Mouse (Mus musculus) macrophage (primary cell): ENCODE results near the gene Eps8. TPM values are rescaled to one million over a fixed set of nuclear protein-coding genes. Genes with fewer than 3 reads are reported as not detected.
"Not testable (repeated sequence)": the region's sequence is repeated elsewhere in the genome, so short reads cannot be mapped to it uniquely, and the experiment has no call there.

Experiments
- H3K27ac ChIP-seq: fragments of 350-480 bp; formaldehyde crosslinking; 2 replicates; pipeline ENCODE4 v1.9.0; 2021
- H3K36me3 ChIP-seq: fragments of 350-480 bp; formaldehyde crosslinking; 2 replicates; pipeline ENCODE4 v1.9.0; 2021; ENCODE audit errors: inconsistent target
- H3K4me3 ChIP-seq: fragments of 350-480 bp; formaldehyde crosslinking; 2 replicates; pipeline ENCODE4 v1.9.0; 2021; ENCODE audit errors: inconsistent target
- H3K79me2 ChIP-seq: fragments of 350-480 bp; formaldehyde crosslinking; 2 replicates; pipeline ENCODE4 v1.9.0; 2021; ENCODE audit errors: inconsistent target
- WGBS: methylation state at CpG from one replicate; pipeline ENCODE4 v1.1.7; 2026; ENCODE audit warnings: inconsistent platforms; ENCODE audit not compliant: missing documents; 5-methylcytosine and 5-hydroxymethylcytosine counted together
- polyA plus RNA-seq: library from polyadenylated mRNA; stranded (reverse); fragments of 250-400 nt; gene quantifications from 3 replicates; pipeline ENCODE4 v1.2.4, GENCODE M21; 2018; ENCODE audit warnings: inconsistent platforms

The Eps8 gene
- polyA plus RNA-seq, 1 experiment from 2014 or later, result 10.9 TPM

DNA sequence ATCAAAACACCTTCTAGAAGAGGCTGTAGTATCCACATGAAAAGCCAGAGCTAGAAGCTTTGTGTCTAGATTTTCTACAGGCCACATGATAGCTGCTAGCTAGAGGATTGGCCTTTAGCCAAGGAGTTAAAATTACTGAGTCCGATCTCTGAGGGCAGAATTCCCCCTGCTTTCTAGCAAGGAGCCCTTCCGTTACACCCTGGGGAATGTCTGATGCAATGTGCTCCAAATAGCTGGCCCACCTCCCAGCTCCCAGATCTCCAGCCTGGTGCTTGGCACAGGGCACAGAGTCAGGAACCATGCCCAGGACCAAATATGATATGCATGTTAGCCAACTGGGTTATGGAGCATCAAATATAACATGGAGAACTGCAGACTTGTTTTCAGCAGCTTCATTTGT lies 189.4 kb downstream of the Eps8 start:
- Histone ChIP-seq H3K4me3 (no peak overlapping the region), H3K36me3 (peaks cover 38% of the 10 kb centered on the region), H3K79me2 (no peaks in the 10 kb centered on the region), H3K27ac (no peak overlapping the region)
- 70% methylated on average over 2 of the region's 2 CpGs for WGBS

- Histone ChIP-seq H3K4me3 (no peak overlapping the region), H3K79me2 (no peaks in the 10 kb centered on the region), H3K27ac (no peak overlapping the region), H3K36me3 (peaks cover 49% of the 10 kb centered on the region)
- WGBS, result 93% methylated on average over 2 of the region's 5 CpGs
These were observed 190.9 kb downstream of the Eps8 start for GRCm38 (mm10) chr6:137463771-137464170.

GRCm38 (mm10) chr6:137458136-137458535 lies 196.5 kb downstream of the Eps8 start:
- no peaks in the 10 kb centered on the region for H3K79me2 ChIP-seq
- peaks cover 90% of the 10 kb centered on the region for H3K36me3 ChIP-seq
- H3K27ac ChIP-seq, result no peak overlapping the region
- no peak overlapping the region for H3K4me3 ChIP-seq
- WGBS, result 90% methylated on average over 7 of the region's 7 CpGs

DNA sequence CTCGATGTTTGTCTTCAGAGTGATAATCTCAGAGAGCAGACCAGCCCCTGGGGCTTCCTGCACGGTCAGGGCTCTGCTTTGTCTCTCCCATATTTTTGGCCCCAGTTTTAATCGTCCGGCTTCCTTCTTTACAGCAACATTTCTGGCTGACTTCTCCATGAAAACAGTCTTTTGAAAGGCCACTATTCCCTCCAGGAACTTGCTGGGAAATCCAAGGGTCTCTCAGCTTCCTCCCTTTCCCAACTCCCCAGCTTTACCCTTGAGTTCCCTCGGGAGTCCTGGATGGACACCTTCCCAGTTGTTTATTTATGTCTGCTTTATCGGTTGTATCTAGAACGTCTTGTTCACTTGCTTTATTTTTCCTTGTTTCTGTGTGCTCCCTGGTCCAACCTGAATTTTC lies 197.5 kb downstream of the Eps8 start:
- peaks cover 89% of the 10 kb centered on the region for H3K36me3 ChIP-seq
- 71% methylated on average over 7 of the region's 7 CpGs for WGBS
- no peaks in the 10 kb centered on the region for H3K79me2 ChIP-seq
- no peak overlapping the region for H3K27ac ChIP-seq
- H3K4me3 ChIP-seq, result no peak overlapping the region

DNA sequence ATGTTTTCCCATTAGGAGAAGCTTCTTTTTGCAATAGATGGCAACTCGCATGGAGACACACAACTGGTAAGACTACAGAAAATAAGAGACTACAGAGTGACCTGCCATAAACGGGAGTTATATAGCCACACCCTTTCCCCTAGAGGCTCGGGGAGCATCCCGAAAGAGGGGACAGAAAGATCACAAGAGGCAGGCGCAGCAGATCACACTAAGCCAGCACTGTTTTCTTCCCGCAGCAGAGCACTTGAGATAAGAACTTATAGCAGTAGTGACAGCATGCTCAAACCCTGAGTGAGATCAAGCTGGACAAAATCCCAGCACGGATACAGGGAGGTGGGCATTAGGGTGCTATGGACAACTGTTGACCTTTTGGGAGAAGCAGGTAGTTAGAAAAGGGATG lies 198.6 kb downstream of the Eps8 start:
- Histone ChIP-seq H3K36me3 (peaks cover 77% of the 10 kb centered on the region), H3K27ac (no peak overlapping the region)
- 85% methylated on average over 7 of the region's 7 CpGs for WGBS

GRCm38 (mm10) chr6:137455537-137456041 lies 199.1 kb downstream of the Eps8 start:
- no peak overlapping the region for H3K4me3 ChIP-seq
- 28% methylated on average over 10 of the region's 10 CpGs for WGBS

More for the DNA sequence above, 198.6 kb downstream of the Eps8 start:
- no peaks in the 10 kb centered on the region for H3K79me2 ChIP-seq
- H3K4me3 ChIP-seq, result no peak overlapping the region

DNA sequence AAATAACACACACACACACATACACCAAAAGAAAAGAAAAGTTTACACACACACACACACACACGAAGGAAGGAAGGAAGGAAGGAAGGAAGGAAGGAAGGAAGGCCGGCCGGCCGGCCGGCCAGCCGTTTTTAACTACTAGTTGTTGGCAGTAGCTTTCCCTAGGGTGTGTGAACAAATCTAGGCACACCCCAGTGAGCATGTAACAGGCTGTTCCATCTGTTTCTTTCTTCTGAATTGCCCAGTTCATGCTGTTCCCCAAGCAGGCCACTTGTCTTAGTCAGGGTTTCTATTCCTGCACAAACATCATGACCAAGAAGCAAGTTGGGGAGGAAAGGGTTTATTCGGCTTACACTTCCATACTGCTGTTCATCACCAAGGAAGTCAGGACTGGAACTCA lies 208.6 kb downstream of the Eps8 start:
- not testable (repeated sequence) for H3K27ac ChIP-seq, H3K79me2 ChIP-seq, H3K4me3 ChIP-seq
- H3K36me3 ChIP-seq, result peaks cover 89% of the 10 kb centered on the region
- 50% methylated on average over 2 of the region's 7 CpGs for WGBS

More at GRCm38 (mm10) chr6:137455537-137456041, 199.1 kb downstream of the Eps8 start:
- H3K79me2 ChIP-seq, result no peaks in the 10 kb centered on the region
- H3K27ac ChIP-seq, result no peak overlapping the region
- H3K36me3 ChIP-seq, result peaks cover 74% of the 10 kb centered on the region

DNA sequence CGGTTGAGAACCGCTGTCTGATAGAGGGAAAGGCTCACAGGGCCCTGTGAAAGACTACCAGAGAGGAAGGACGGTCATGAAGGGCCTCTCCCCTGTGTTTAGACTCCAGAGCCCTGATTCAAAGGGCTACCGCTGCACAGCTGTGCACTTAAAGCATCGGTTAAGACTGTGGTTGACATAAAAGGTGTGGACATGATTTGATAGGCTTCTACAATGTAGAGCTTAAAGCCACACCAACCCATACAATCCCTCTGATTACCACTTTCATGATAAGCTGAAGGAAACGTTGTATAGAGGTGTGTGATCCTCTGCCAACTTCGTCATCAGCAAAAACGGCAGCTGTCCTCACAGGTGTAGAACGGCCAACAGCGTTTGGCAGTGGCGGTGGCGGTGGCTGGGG lies 211.6 kb downstream of the Eps8 start:
- Histone ChIP-seq H3K4me3 (no peak overlapping the region), H3K27ac (no peak overlapping the region), H3K79me2 (no peaks in the 10 kb centered on the region), H3K36me3 (peaks cover 89% of the 10 kb centered on the region)
- WGBS, result 94% methylated on average over 12 of the region's 12 CpGs

- Histone ChIP-seq H3K36me3 (peaks cover 90% of the 10 kb centered on the region), H3K27ac (no peak overlapping the region), H3K79me2 (no peaks in the 10 kb centered on the region), H3K4me3 (no peak overlapping the region)
- WGBS, result 92% methylated on average over 19 of the region's 19 CpGs
These were observed 213.9 kb downstream of the Eps8 start for GRCm38 (mm10) chr6:137440559-137441486.

GRCm38 (mm10) chr6:137437902-137438580 lies 216.6 kb downstream of the Eps8 start:
- Histone ChIP-seq H3K36me3 (peaks cover 84% of the 10 kb centered on the region), H3K4me3 (no peak overlapping the region), H3K27ac (no peak overlapping the region), H3K79me2 (no peaks in the 10 kb centered on the region)
- 94% methylated on average over 14 of the region's 16 CpGs for WGBS

DNA sequence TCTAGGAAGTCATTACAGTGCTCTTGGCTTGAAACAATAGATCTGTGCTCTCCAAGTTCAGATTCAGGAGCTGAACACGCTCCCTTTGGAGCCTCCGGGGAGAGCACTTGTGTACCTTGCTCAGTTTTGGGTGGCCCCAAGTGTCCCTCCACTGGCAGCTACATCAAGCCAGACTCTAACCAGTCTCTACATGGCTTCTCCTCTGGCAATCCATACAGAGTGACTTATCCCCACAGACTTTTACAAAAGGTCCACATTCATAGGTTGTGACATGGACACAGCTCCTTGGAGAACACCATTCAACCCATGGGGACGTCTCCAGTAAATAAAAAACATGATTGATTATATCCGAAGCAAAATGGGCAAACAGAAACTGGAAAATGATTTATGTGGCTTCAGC lies 217.2 kb downstream of the Eps8 start:
- Histone ChIP-seq H3K79me2 (no peaks in the 10 kb centered on the region), H3K36me3 (peaks cover 83% of the 10 kb centered on the region), H3K4me3 (no peak overlapping the region), H3K27ac (no peak overlapping the region)
- WGBS, result 89% methylated on average over 4 of the region's 4 CpGs

DNA sequence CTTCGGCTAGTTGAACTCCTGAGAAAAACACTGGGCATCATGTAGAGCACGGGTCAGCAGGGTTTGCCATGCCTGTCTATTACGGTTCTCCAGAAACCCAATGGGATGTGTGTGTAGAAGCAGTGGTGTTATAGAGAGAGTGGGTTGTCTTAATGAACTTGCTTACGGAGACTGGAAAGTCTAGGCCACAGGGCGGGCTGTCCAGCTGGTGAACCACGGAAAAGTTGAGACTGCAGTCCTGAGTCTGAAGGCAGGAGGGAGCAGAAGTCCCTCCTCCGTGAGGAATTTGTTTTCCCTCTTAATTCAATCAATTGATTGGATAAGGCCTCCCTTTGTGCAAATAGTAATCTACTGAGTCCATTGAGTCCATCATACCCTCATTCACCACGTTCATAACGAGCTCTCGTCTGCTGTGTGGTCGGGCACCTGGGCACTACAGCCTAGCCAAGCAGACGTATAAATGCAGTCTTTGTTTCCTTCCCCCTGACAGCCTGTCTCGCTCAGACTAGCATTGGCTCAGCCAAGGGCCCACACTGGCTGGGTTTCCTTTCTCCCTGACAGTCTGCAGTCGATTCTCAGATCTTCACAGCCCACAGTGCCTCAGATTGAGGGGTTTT lies 221.0 kb downstream of the Eps8 start:
- H3K36me3 ChIP-seq, result peaks cover 83% of the 10 kb centered on the region
- no peak overlapping the region for H3K4me3 ChIP-seq
- H3K27ac ChIP-seq, result no peak overlapping the region
- WGBS, result 67% methylated on average over 14 of the region's 14 CpGs
- H3K79me2 ChIP-seq, result no peaks in the 10 kb centered on the region
